Mouse (Mus musculus): ENCODE results near the gene Gprc5c. TPM values are rescaled to one million over a fixed set of nuclear protein-coding genes. Genes with fewer than 3 reads are reported as not detected.
A peak's percentile ranks its signal among the peaks of the same experiment; 100 is the strongest.

Gene Gprc5c
- polyA plus RNA-seq, 1 experiment from 2014 or later: 234 TPM

DNA sequence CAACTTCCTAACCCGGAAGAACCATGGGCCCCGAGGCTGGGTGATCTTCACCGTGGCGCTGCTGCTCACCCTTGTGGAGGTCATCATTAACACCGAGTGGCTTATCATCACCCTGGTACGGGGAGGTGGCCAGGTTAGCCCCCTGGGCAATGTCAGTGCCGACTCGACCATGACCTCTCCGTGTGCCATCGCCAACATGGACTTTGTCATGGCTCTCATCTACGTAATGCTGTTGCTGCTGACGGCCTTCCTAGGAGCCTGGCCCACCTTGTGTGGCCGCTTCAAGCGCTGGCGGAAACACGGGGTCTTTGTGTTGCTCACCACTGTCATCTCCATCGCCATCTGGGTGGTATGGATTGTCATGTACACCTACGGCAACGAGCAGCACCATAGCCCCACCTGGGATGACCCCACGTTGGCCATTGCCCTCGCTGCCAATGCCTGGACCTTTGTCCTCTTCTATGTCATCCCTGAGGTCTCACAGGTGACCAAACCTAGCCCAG is 13.0 kb downstream of the Gprc5c start:
- ATAC-seq (no peak), DNase-seq (ENCODE audit: low read depth, low spot score) (no peak)
- H3K27me3 ChIP-seq: no peaks in the 10 kb centered on the region
- ChIA-PET CTCF (no interaction called here), POLR2A (interaction anchor here (0.6 to 1.2 kb wide), 2 partner anchors 35 to 45 kb away, joined by 3 read pairs; no protein-coding TSS in a partner anchor)
- in situ Hi-C loops (cut with MboI; ENCODE audit: low pct_unique_long_range_greater_than_20kb): no loop called here
- no peak for TF ChIP-seq CTCF (IDR thresholded peaks at IDR 0.05)

DNA sequence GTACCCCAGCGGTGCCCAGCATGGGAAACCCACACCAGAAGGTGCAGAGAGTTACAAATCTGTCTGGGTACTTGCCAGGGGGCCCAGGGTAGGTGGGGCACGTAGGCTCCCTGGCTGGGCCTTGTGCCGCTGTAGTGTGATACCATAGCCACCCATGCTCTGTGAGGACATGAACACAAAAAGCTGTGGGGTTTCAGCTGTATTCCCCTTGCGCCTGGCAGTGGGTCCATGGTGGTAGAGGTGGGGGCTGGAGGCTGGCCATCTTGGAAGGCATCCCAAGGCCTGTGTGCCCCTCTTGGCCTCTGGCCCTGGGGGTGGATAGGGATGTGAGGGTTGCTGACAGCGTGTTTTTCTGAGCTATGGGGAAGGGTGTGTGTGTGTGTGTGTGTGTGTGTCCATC is 15.0 kb downstream of the Gprc5c start:
- no peak for TF ChIP-seq CTCF (IDR thresholded peaks at IDR 0.05)
- in situ Hi-C loops (cut with MboI; ENCODE audit: low pct_unique_long_range_greater_than_20kb): no loop called here
- no peaks in the 10 kb centered on the region for H3K27me3 ChIP-seq
- ChIA-PET CTCF (interaction anchor here (0.8 to 2.2 kb wide), 5 partner anchors 9 to 54 kb away, joined by 3 to 11 read pairs (median 3); no protein-coding TSS in a partner anchor), POLR2A (interaction anchor here (0.7 to 2.3 kb wide), 5 partner anchors 8 to 47 kb away, joined by 3 to 6 read pairs (median 5); no protein-coding TSS in a partner anchor)
- ATAC-seq (no peak), DNase-seq (ENCODE audit: low read depth, low spot score) (no peak)

DNA sequence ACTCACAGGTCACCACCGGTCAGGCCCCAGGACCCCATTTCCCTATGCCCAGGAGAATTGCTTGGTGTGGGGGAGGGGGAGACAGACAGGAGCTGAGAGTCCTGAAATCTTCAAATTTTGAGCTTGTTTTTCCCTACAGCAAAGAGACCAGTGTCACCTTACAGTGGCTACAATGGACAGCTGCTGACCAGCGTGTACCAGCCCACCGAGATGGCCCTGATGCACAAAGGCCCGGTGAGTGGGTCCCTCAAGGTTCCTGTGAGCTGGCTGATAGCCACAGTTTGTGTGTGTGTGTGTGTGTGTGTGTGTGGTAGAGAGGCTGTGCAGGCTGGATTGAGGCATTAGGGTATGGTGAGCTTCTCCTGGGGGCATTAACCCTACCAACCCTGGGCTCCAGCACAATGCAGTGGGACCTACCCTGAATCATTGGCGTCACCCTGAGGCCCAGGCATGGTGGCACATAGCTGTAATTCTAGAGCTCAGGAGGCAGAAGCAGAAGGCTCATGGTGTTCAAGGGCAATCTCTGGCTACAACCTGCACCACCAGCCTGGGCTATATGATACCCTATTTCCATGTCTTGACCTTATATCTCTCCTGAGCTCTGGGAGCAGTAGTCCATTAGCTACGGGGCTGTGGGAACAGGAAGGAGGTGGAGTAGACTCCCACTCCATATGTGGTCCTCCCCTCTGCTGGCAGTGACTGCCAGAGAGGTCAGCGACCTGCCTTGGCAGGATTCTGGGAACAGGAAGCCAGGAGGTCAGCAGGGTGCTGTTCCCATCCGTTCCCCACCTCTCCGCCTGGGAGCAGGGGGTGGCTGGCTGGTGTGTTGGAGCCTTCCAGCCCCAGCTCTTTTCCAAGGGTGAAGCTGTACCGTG is 15.8 kb downstream of the Gprc5c start:
- ChIA-PET CTCF (interaction anchor here (0.7 to 2.2 kb wide), 10 partner anchors 10 to 54 kb away, joined by 3 to 11 read pairs (median 4); no protein-coding TSS in a partner anchor), POLR2A (interaction anchor here (0.7 to 2.3 kb wide), 5 partner anchors 8 to 48 kb away, joined by 3 to 6 read pairs (median 5); no protein-coding TSS in a partner anchor)
- no peaks in the 10 kb centered on the region for H3K27me3 ChIP-seq
- in situ Hi-C loops (cut with MboI; ENCODE audit: low pct_unique_long_range_greater_than_20kb): no loop called here
- ATAC-seq (peak; percentile 6), DNase-seq (ENCODE audit: low read depth, low spot score) (no peak)
- TF ChIP-seq CTCF (IDR thresholded peaks at IDR 0.05): no peak

DNA sequence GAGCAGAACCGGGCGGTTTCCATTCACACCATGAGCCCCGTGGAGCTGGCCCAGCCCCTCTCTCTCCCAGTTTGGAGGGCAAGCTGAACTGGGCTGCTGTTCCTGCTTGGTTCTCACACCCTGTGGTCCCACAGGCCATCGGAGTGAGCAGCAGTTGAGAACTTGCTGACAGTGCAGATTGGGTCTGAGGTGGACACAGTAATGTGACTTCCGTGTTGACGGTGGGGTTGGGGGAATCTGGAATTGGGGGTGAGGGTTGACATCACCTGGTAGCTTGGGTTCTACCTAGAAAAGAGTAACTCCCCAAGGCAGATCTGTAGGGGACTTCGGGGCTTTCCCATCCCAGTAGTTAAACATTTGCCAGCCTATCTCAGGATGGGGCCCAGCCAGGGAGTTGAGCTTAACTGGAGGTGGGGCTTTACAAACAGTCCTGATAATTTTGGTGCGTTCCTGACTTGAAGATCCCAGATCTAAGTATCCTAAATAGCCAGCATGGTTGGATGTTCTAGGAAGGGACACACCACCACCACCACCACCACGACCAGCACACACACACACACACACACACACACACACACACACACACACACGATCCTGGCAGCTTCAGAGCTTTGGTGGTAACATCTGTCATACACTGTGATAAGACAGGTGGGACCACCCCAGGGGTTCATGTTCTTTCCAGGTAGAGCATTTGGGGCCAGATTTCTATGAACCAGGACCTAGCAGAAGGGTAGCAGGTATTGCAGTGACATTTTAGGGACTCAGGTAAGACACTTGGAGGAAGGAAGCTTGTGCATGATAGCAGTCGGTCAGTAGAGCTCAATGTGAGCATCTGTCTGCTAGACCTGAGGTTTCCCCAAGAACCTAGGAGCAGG is 16.6 kb downstream of the Gprc5c start:
- ATAC-seq (peak; percentile 64), DNase-seq (ENCODE audit: low read depth, low spot score) (no peak)
- ChIA-PET CTCF (interaction anchor here (0.7 to 2.2 kb wide), 9 partner anchors 10 to 55 kb away, joined by 3 to 11 read pairs (median 4); no protein-coding TSS in a partner anchor), POLR2A (interaction anchor here (0.6 to 1.3 kb wide), 4 partner anchors 13 to 1220 kb away, joined by 3 to 6 read pairs (median 4); no protein-coding TSS in a partner anchor)
- H3K27me3 ChIP-seq: no peaks in the 10 kb centered on the region
- TF ChIP-seq CTCF (IDR thresholded peaks at IDR 0.05): no peak
- in situ Hi-C loops (cut with MboI; ENCODE audit: low pct_unique_long_range_greater_than_20kb): no loop called here

DNA sequence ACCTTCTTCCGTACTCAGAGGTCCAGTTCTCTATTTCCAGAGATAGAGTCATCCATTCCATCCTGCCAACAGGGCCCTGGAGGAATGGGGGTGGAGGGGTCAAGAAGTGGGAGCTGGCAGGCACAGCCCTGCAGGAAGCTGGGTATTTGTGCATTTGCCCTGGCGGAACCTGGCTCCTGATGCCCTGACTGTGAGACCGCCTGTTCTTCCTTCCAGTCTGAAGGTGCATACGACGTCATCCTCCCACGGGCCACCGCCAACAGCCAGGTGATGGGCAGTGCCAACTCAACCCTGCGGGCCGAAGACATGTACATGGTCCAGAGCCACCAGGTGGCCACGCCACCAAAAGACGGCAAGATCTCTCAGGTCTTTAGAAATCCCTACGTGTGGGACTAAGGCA is 17.3 kb downstream of the Gprc5c start:
- no peak for TF ChIP-seq CTCF (IDR thresholded peaks at IDR 0.05)
- ChIA-PET POLR2A (interaction anchor here (0.6 to 1.2 kb wide), 3 partner anchors 14 to 1221 kb away, joined by 3 to 6 read pairs (median 3); no protein-coding TSS in a partner anchor), CTCF (interaction anchor here (1.5 to 2.2 kb wide), 2 partner anchors 42 to 45 kb away, joined by 4 to 5 read pairs; no protein-coding TSS in a partner anchor)
- ATAC-seq (no peak), DNase-seq (ENCODE audit: low read depth, low spot score) (no peak)
- in situ Hi-C loops (cut with MboI; ENCODE audit: low pct_unique_long_range_greater_than_20kb): no loop called here
- H3K27me3 ChIP-seq: no peaks in the 10 kb centered on the region

DNA sequence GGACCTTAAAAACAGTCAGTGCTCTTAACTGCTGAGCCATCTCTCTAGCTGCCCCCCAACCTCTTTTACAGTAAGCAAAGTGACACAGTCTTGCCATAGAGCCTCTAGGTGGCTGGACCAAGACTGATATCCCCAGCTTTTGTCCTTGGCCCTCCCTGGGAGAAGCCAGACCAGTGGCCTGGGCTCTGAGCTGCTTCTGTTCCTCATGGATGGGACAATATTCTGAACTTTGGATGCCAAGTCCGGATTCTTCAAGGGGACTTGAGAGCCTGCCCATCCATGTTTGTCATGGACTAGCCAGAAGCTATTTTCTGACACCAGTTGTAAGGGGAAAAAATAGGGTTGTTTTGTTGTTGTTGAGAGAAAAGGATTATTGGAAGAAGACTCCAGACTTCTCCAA is 18.8 kb downstream of the Gprc5c start:
- in situ Hi-C loops (cut with MboI; ENCODE audit: low pct_unique_long_range_greater_than_20kb): no loop called here
- no peak for TF ChIP-seq CTCF (IDR thresholded peaks at IDR 0.05)
- ATAC-seq (no peak), DNase-seq (ENCODE audit: low read depth, low spot score) (no peak)
- no peaks in the 10 kb centered on the region for H3K27me3 ChIP-seq
- ChIA-PET POLR2A (no interaction called here), CTCF (no interaction called here)

DNA sequence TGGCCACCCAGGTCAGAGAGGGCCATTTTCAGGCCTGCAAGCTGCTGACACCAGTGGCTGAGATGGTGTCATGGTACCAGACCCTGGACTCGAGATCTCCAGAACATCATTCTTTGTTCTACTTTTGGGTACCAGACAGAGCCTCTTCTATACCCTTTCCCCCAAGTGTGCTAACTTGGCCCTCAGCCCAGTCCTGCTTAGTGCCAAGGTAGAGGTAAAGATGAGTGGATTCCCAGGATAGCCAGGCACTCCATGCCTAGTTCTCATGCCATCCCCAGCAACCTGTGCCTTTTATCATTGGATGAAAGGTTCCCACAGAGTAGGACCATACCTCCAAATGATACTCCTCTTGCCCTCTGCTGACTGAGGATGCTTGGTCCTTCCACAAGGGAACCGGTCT is 20.6 kb downstream of the Gprc5c start:
- CTCF ChIA-PET: no interaction called here
- H3K27me3 ChIP-seq: no peaks in the 10 kb centered on the region
- in situ Hi-C loops (cut with MboI; ENCODE audit: low pct_unique_long_range_greater_than_20kb): no loop called here
- ATAC-seq (no peak), DNase-seq (ENCODE audit: low read depth, low spot score) (no peak)
- no peak for TF ChIP-seq CTCF (IDR thresholded peaks at IDR 0.05)
- POLR2A ChIA-PET: interaction anchor here (0.7 to 2.7 kb wide), 2 partner anchors 53 to 302 kb away, joined by 6 to 9 read pairs; no protein-coding TSS in a partner anchor

DNA sequence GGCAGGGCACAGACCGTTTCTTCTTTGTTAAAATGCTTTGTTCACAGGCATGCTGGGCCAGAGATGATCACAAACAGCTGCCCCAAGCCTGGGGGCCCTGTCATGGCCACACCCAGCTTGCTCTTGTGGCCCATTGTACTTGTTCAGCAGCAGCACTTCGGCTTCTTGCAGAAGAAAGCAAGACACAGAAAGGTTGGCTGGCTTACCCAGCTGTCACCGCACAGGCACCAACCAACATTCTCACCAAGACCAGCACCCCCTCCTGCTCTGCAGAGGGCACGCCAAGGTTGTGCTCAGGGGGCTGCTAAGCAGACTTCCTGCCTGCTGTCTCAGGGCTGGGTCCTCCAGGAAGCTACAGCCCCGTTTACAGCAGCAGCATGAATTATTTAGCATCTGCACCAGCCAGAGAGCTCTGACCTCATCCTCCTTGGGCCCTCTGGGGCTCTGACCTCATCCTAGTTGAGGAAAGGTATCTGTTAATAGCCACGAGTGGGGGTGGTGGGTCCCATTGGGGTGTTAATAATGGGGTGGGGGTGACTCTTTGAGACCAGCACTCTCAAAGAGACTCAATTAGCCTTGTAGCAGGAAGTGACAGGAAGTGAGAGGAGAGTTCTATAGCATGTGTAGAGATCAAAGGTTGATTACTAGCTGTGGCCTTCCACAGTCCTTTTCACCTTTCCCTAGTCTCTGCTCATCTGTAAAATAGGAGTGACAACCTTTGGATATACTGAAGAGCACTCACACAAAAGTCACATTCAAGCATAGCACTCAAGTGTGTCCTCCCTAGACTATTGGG is 22.3 kb downstream of the Gprc5c start:
- DNase-seq (ENCODE audit: low read depth, low spot score) (no peak), ATAC-seq (no peak)
- CTCF ChIA-PET: interaction anchor here (1.3 to 1.5 kb wide), 2 partner anchors 11 to 14 kb away, joined by 3 to 5 read pairs; no protein-coding TSS in a partner anchor
- in situ Hi-C loops (cut with MboI; ENCODE audit: low pct_unique_long_range_greater_than_20kb): no loop called here
- H3K27me3 ChIP-seq: no peaks in the 10 kb centered on the region
- TF ChIP-seq CTCF (IDR thresholded peaks at IDR 0.05): no peak
- POLR2A ChIA-PET: interaction anchor here (0.8 to 2.7 kb wide), 4 partner anchors 7 to 59 kb away, joined by 3 to 9 read pairs (median 8); partner anchors contain the start of gene Gprc5c

Measured in Patski (cell line).